Mouse (Mus musculus) midbrain, postnatal 0 days (tissue): ENCODE measurements at regions not wholly inside any gene's neighbourhood (a gene's known extent, or its start where the extent isn't known, plus 50 kb on each side); places are given as distances from the start of the nearest gene placed in this dataset.

Experiments
- ATAC-seq: fragments of 200-750 bp; cut with Nextera tagmentation; 2 replicates; pipeline ENCODE4 v1.8.0; 2017; ENCODE audit warnings: moderate number of reproducible peaks, mild to moderate bottlenecking, moderate TSS enrichment, moderate library complexity; ENCODE audit not compliant: low FRiP score
- DNase-seq: peaks from one replicate; pipeline ENCODE4 v3.0.0-alpha.2; 2015; ENCODE audit warnings: low spot score
- H3K27ac ChIP-seq: fragments of 300-500 bp; sonication (generic); 2 replicates; pipeline ENCODE4 v1.5.1; 2014; ENCODE audit warnings: low read depth, mild to moderate bottlenecking, low read length, mixed read lengths
- H3K27me3 ChIP-seq: fragments of 300-500 bp; sonication (generic); 2 replicates; pipeline ENCODE4 v1.6.1; 2014; ENCODE audit warnings: low read length, control low read depth, mixed read lengths; ENCODE audit not compliant: insufficient read depth
- H3K36me3 ChIP-seq: fragments of 300-500 bp; sonication (generic); 2 replicates; pipeline ENCODE4 v1.6.1; 2014; ENCODE audit warnings: low read length, control low read depth, mixed read lengths; ENCODE audit not compliant: insufficient read depth
- H3K4me1 ChIP-seq: fragments of 300-500 bp; sonication (generic); 2 replicates; pipeline ENCODE4 v1.6.1; 2014; ENCODE audit warnings: mild to moderate bottlenecking, control low read depth, antibody characterized with exemption, low read length, mixed read lengths; ENCODE audit not compliant: insufficient read depth
- H3K4me2 ChIP-seq: fragments of 300-500 bp; sonication (generic); 2 replicates; pipeline ENCODE4 v1.6.1; 2014; ENCODE audit warnings: low read depth, mild to moderate bottlenecking, low read length, mixed read lengths; ENCODE audit not compliant: poor library complexity, severe bottlenecking
- H3K4me3 ChIP-seq: fragments of 300-500 bp; sonication (generic); 2 replicates; pipeline ENCODE4 v1.5.1; 2014; ENCODE audit warnings: low read depth, mild to moderate bottlenecking, low read length, moderate library complexity
- H3K9ac ChIP-seq: fragments of 300-500 bp; sonication (generic); replicated peaks from 2 replicates; pipeline ENCODE4 v1.6.1; 2014; ENCODE audit warnings: mild to moderate bottlenecking, low read length, moderate library complexity, mixed read lengths; ENCODE audit not compliant: poor library complexity, severe bottlenecking
- H3K9me3 ChIP-seq: fragments of 300-500 bp; sonication (generic); 2 replicates; pipeline ENCODE4 v1.6.1; 2016; ENCODE audit warnings: low read length, control low read depth
- CTCF ChIP-seq: IDR thresholded peaks from 2 replicates; pipeline ENCODE4 v1.5.1; 2016; ENCODE audit warnings: antibody characterized with exemption, mild to moderate bottlenecking
- WGBS: fragments of 180-500 bp; shearing (Covaris S2); extraction: QIAGEN DNeasy Blood & Tissue Kit; methylation state at CpG from one replicate; pipeline ENCODE4 v1.1.7; 2014; 5-methylcytosine and 5-hydroxymethylcytosine counted together

DNA sequence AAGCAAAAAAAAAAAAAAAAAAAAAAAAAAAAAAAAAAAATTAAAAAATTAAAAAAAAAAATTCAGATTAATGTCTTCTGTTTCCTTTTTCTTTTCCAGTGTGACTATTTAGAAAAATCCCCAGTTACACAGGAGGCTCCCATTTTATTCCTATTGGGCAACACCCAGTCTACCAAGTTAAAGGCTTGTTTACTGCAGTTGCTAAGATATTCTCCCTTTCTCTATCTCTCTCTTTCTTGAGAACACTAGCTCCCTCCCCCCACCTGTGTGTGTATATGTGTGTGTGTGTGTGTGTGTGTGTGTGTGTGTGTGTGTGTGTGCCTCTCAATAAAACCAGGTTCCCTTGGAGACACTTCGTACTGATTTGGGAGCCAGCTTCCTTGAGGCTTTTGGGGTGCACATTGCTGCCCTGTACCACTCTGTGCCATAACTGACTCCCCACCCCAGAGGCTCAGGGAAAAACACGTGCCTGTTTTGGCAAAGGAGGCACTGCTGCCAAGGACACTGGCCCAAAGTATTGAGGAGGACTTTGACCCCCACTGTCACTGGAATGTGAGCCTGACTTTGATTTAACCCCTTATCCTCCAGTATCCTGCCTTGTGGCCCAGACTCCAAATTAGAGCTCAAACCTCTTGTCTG lies 50.3 kb downstream of the Anapc15-ps start:
- ATAC-seq (peak; percentile 71), DNase-seq (peak; percentile 72)
- Histone ChIP-seq H3K9ac (no peak overlapping the region), H3K36me3 (no peaks in the 10 kb centered on the region), H3K4me1 (peaks cover 2% of the 10 kb centered on the region; the same call in 1 of the 2 replicates), H3K4me3 (no peak overlapping the region), H3K9me3 (no peaks in the 10 kb centered on the region), H3K27ac (no peak overlapping the region), H3K4me2 (no peak overlapping the region), H3K27me3 (no peaks in the 10 kb centered on the region)
- TF ChIP-seq CTCF, result no peak
- 13% methylated on average over 2 of the region's 2 CpGs for WGBS

DNA sequence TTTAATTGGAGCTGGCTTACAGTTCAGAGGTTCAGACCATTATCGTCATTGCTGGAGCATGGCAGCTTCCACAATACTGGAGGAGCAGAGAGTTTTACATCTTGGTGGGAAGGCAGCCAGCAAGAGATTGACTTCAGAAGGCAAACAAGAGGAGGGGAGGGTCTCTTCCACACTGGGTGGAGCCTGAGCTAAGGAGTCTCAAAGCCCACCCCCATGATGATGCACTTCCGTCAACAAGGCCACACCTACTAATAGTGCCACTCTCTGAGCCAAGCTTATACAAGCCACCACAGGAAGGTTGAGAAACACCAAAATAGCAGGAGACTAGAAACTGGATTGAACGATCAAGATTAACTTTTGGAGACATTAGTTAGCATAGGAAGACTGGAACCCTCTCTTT lies 52.5 kb downstream of the Anapc15-ps start:
- H3K4me2 ChIP-seq, result no peak overlapping the region
- H3K27me3 ChIP-seq, result no peaks in the 10 kb centered on the region
- H3K36me3 ChIP-seq, result no peaks in the 10 kb centered on the region
- no peaks in the 10 kb centered on the region for H3K9me3 ChIP-seq
- no peak for DNase-seq
- no peak overlapping the region for H3K27ac ChIP-seq
- TF ChIP-seq CTCF, result no peak
- no peak overlapping the region for H3K9ac ChIP-seq
- WGBS, result 93% methylated on average over 3 of the region's 3 CpGs
- peaks cover 2% of the 10 kb centered on the region; the same call in 1 of the 2 replicates for H3K4me1 ChIP-seq
- H3K4me3 ChIP-seq, result no peak overlapping the region
- ATAC-seq, result no peak

DNA sequence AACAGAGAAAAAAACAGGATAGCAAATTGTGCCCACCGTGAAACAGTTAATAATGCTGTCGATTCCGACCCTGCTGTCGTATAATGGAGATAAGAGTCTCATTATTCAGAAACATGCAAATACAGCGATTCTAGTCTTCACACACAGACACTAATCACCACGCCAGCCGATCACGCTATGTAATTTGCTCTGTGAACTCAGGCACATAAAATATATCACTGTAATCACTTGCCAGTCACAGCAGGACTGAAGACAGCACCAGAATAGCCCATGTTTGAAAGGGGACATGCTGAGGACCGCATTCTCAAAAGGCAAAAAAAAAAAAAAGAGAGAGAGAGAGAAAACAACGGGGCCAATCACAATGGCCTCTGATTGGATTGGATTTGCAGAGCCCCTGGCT lies 53.6 kb downstream of the Anapc15-ps start:
- H3K9ac ChIP-seq, result 0 out of 2 replicates have a peak overlapping the region, but pooled peaks have one; percentile 19
- no peak for ATAC-seq
- no peak overlapping the region for H3K27ac ChIP-seq
- DNase-seq, result peak; percentile 60
- no peaks in the 10 kb centered on the region for H3K9me3 ChIP-seq
- no peaks in the 10 kb centered on the region for H3K36me3 ChIP-seq
- H3K4me2 ChIP-seq, result peak overlapping the region; percentile 20
- no peak for TF ChIP-seq CTCF
- H3K4me1 ChIP-seq, result peaks cover 2% of the 10 kb centered on the region; the same call in 1 of the 2 replicates
- whole genome bisulfite sequencing, result 8% methylated on average over 10 of the region's 10 CpGs
- no peak overlapping the region for H3K4me3 ChIP-seq
- H3K27me3 ChIP-seq, result no peaks in the 10 kb centered on the region

DNA sequence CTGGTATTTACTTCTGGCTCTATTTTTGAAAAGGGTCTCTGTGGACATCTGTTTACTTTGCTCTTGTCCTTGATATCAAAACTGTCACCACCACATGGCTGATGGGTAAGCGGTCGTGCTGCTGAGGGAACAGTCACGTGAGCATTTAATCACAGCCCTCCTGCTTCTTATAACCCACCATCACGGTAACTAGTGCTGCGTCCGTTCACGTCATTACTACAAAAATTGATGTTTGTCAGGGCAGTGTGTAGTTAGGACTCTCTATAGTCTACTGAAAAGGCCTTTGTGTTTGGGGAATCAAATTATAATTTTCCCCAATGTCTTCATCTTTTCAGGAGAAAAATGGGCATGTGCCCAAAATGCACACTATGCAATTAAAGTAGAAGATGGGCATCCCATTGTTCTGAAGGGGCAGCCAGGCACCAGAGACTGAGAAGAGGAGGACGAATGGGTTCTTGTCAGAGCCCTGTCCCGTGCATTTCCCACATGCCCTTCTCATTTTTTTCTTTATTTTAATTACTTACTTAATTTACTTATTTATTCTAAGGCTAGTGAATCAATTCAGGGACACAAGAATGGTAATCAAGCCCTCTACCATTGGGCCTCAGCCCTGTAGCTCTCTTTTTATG lies 54.6 kb upstream of the Nudt4 start:
- no peak for DNase-seq
- no peak for TF ChIP-seq CTCF
- Histone ChIP-seq H3K4me1 (no peaks in the 10 kb centered on the region), H3K27me3 (no peaks in the 10 kb centered on the region), H3K4me3 (no peak overlapping the region), H3K9me3 (no peaks in the 10 kb centered on the region), H3K27ac (no peak overlapping the region), H3K36me3 (no peaks in the 10 kb centered on the region), H3K9ac (no peak overlapping the region), H3K4me2 (no peak overlapping the region)
- ATAC-seq, result no peak
- 61% methylated on average over 9 of the region's 9 CpGs for WGBS

DNA sequence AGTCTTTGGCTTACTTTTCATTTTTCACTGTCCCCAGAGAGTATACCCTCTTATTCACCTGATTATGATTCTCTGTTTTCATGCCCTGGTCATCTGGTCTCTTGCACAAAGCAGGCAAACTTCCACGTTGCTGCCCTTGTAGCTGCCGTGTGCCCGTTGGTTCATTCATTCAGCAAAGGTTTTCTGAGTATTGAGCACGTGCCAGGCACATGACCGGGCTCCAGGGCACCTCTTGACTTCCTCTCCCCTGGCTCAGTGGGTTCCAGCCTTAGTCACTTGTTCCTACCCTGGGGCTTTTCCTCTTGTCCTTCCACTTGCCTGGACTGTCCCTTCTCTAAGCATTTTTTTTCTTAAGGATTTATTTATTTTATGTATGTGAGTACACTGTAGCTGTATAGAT lies 52.9 kb upstream of the Nudt4 start:
- H3K36me3 ChIP-seq, result no peaks in the 10 kb centered on the region
- H3K9ac ChIP-seq, result no peak overlapping the region
- no peak for ATAC-seq
- H3K4me3 ChIP-seq, result no peak overlapping the region
- no peak overlapping the region for H3K27ac ChIP-seq
- TF ChIP-seq CTCF, result no peak
- WGBS, result 80% methylated on average over 5 of the region's 5 CpGs
- no peaks in the 10 kb centered on the region for H3K4me1 ChIP-seq
- DNase-seq, result no peak
- no peak overlapping the region for H3K4me2 ChIP-seq
- no peaks in the 10 kb centered on the region for H3K27me3 ChIP-seq
- no peaks in the 10 kb centered on the region for H3K9me3 ChIP-seq

DNA sequence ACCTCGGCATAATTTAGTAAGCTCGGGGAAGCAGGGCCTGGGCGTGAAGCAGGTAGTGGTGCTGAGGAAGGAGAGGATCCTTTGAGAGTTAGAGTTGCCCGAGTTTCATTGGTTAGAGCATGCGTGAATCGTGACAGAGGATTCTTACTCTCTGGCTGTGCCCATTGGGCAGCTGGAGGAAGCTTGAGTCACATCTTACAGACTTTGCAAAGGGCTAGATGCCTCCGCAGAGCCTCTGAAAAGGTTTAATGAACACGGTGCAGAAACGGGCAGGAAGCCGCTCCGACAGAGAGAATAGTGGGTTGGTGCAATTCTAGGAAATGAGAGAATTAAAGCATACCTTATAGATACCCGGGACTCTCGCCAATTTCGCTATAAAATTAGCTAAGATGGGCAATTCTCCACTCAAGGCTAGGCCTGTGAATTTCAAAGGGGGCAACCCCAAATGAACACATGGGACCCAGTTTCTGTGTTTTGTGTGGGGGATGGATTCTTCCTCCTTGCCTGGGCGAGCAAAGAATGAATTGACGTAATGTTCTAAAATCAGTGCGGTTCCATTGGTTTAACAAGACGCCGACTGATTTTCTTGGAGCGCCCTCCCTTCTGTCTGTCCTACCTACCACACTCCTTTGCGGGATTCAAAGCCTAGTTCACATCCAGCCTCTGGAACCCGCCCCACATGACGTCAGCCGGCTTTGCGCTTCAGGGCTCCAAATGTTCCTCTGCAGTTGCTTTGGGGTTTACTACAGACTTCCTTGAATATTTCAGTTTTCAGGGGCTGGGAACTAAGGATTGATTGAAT lies 52.1 kb upstream of the Nudt4 start:
- Histone ChIP-seq H3K36me3 (no peaks in the 10 kb centered on the region), H3K9ac (no peak overlapping the region), H3K9me3 (no peaks in the 10 kb centered on the region), H3K4me3 (no peak overlapping the region), H3K4me2 (no peak overlapping the region), H3K4me1 (no peaks in the 10 kb centered on the region), H3K27ac (no peak overlapping the region), H3K27me3 (no peaks in the 10 kb centered on the region)
- WGBS, result 81% methylated on average over 25 of the region's 25 CpGs
- no peak for TF ChIP-seq CTCF
- DNase-seq (no peak), ATAC-seq (no peak)
